Mouse (Mus musculus): ENCODE results near the gene Cst6.

The Cst6 gene

DNA sequence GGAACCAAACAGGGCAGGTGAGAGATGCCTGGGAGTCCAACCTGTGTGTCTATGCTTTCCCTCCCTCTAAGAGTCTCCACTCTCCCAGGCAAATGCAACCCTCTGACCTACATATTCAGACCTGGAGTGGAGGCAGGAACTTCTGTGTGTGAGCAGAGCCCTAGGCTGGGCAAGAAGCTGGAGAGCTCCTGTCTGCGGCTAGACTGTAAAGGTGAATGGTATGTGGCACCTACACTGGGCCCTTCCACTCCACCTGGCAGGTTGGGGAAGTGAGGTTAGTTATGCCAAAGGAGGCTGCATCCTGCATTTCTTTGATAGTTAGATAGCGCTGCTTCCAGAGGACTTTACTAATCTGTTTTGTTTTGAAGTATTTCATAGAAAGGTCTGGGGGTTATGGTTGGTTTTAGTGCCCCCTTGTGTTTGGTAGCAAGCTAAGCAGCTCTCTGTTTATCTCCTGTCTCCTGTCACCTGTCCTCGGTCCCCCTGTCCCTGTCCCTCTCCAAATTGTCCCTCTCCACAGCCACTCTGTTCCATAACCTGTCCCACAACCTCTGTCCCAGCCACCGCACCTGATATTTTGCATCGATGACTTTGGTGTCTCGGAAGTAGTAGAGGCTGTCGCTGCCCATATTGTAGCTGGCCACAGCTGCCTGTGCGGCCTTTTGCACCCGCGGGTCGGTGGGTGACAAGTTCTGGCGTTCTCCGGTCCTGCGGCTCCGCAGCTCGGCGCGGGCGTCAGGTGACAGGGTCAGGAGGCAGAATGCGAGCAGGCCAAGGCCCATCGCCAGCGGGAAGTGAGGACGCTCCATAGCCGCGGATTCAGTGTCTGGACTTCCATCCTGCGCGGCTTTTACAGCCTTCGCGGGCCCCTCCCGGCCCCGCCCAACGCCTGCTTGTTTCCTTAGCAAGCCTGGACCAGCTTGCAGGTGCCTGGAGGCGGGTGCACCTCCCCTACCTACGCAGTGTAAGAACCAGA is 560 bp downstream of the Cst6 start:
- DNase-seq (ENCODE audit: low spot score in 2 of 2), result no peak

DNA sequence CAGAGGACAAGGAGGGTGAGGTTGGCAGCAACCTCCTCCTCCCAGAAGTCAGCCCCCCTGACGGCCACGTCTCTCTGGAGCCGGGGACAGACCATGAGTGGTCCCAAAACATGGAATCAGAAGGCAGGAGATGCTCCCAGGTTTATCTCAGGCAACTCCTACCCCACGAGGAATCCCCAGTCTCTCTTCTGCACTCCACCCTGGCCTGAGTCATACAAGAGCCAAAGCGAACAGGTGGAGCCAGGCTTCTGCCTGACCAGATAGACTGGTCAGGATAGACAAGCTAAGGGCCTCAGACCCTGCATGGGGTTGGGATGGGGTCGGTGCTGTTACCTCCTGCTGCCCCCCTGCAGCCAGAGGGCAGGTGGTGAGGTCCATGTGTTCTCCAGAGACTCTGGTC is 1.3 kb downstream of the Cst6 start:
- no peak for DNase-seq (ENCODE audit: low spot score in 2 of 2)

DNA sequence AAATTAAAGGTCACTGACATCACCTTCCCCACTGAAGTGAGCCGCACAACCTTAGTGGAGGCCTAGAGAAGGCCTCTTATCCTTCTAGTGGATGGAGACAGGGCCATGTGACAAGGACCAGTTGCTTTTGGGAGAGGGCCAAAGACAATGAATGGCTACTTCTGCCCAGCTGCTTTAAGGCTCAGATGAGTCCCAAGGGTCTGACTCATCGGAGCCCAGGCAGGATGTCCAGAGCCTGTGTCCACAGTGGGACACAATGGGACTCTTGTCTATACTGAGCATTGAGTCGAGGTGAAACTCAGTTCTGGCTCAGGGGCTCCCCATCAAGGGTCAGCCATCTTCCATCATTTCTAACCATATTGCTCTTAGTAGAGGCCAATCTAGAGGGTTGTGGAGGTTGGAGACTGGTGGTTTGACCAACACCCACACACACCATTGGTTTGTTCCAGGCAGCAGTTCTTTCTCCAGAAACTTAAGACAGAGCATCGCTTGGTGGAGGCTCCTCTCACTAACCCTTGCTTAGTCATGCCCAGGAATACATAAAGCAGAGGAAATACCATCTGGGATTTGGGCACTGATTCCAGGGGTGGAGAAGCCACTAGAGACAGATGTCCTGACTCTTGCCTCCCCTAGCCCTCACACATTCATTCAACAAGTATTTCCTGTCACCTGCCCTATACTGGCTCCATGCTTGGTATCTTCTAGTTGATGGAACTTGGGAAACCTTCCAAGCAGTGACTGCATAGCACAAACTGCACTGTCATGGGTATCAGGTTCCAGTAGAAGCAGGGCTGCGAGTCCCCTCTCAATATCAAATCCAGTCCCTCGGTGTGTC is 3.9 kb downstream of the Cst6 start:
- no peak for DNase-seq (ENCODE audit: low spot score in 2 of 2)

DNA sequence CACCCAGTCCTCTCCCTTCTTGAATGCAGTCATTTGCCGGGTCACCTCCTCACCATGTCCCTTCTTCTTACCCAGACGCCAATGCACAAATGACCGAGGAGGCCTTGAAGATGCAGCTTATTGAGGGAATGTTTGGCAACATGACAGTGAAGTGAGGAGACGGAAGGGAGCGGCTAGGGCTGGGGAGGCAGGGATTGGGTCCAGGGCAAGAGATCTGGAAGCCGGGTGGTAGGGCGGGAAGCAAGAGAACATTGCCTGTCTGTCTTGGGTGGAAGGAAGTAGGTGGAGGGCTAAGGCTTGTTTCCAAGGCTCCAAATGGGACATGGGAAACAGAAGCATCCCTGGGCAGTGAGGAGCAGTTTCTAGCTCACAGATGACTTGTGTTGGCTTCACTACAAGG is 8.0 kb downstream of the Cst6 start:
- no peak for DNase-seq (ENCODE audit: low spot score in 2 of 2)

DNA sequence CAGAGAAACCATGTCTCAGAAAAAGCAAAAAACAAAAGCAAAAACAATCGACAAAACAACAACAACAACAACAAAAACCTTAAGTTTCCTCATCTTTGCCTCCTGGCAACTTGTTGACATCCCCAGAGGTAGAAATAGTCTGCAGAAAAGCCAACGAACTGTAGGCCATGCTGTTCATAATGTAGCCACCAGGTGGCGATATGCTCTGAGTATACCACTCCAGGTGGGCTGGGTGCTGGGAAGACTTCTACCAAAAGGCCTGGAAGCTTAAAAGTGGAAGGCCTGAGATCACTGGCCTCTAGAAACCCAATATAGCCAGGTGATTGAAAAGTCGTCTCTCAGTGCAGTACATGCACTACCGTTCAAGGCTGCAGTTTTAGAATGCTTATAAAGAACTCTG is 11.4 kb downstream of the Cst6 start:
- DNase-seq (ENCODE audit: low spot score in 2 of 2), result peak; percentile 43 to 84

DNA sequence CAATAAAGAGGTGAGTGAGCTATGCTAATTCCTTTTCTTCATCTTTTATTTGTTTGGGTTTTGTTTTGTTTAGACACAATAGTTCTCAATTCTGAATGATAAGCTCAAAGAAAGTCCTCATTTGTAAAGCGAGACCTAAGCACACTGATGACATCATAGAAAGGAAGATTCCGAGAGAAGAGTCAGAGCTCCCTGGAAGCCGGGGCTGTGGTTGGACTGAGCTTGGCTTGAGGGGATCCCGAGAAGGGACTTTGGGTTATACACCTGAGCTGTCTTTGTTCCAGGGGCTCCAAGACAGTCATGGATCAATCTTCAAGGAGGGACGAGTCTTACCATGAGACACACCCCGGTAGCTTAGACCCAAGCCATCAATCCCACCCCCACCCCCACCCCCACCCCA is 13.9 kb downstream of the Cst6 start, which contains the start of gene Catsper1:
Gene Catsper1 (plus strand): TSS at position 301 of the 400 bp plus-strand sequence.
- no peak for DNase-seq (ENCODE audit: low spot score in 2 of 2)

DNA sequence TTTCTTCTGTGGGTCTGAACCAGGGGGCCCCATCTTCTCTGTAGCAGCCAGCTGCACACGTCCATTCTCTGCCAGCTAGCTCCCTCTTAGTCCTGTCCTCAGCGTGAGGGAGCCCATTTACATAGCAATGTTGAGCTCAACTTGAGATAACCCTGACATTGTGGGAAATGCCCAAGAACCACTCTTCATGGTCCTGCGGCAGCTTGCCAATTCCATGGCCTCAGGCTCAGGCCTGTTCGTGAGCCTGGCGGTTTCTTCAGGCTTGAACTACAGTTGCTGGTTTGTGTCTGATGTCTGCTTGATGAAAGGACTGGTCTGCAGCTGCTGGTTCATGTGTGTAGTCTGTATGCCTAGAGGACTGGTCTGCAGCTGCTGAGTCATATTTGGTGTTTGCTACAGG is 14.6 kb downstream of the Cst6 start:
- no peak for DNase-seq (ENCODE audit: low spot score in 2 of 2)

DNA sequence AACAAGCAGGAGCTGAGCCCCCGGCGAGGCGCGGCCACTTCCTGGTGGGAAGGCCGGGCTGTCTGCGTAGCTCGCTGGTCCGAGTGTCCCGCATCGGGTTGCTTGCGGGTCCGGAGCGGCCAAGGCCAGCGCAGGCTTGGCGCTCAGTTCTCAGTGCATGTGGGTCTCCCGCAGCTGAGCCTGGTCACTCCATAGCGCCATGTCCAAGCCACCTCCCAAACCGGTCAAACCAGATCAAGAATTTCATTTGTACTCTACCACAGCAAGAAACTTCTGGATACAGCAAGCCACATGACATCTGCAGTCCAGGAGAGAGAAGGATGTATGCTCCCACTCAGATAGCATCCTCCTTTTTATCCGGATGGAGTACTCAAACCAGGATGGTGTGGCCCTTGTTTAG is 21.4 kb downstream of the Cst6 start:
- DNase-seq (ENCODE audit: low spot score in 2 of 2), result no peak

DNA sequence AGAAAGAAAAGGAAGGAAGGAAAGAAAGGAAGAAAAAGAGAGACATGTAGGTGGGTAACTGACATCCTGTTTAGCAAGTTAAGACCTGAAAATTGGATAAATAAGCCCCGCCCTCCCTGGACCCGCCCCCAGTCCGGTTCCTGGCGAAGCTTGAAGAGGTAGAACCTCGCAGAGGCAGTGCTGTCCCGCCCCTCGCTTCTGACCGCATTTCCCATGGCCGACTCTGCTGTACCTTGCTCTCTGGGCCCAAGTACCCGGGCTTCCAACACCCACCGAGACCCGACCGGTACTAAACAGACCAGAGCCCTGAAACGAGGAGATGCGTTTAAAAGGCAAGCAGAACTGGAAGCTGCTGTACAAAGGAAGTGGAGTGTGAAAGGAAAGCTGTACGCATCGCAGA is 25.6 kb downstream of the Cst6 start:
- DNase-seq (ENCODE audit: low spot score in 2 of 2), result no peak

DNA sequence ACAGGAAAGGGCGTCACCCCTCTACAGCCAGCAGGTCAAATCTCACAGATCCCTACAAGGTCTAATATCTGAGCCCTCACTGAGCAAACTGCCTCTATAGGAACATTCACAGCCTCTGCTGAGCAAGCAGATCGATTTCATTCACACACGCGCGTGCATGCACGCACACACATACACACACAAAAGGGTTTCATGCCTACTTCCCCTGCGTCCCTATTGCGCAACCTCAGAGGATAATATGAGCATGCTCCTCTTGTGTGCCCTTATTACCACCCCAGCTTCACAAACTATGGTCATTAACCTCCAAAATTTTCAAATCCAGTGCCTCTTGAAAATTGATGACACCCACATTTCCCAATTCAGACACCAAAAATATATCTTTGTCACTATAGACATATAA is 36.2 kb downstream of the Cst6 start:
- no peak for DNase-seq (ENCODE audit: low spot score in 2 of 2)

DNA sequence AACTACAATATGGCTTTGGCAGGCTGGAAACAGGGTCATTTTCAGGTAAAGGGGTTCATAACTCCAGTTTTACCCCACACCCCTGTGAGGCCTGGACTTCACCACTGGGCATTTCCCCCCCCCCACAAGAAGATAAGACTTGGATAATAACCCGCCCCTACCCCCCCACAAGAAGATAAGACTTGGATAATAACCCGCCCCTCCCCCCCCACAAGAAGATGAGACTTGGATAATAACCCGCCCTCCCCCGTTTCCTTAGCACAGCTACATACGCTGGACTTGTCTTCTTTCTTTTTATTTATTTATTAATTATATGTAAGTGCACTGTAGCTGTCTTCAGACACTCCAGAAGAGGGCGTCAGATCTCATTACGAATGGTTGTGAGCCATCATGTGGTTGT is 40.3 kb downstream of the Cst6 start:
- no peak for DNase-seq (ENCODE audit: low spot score in 2 of 2)

DNA sequence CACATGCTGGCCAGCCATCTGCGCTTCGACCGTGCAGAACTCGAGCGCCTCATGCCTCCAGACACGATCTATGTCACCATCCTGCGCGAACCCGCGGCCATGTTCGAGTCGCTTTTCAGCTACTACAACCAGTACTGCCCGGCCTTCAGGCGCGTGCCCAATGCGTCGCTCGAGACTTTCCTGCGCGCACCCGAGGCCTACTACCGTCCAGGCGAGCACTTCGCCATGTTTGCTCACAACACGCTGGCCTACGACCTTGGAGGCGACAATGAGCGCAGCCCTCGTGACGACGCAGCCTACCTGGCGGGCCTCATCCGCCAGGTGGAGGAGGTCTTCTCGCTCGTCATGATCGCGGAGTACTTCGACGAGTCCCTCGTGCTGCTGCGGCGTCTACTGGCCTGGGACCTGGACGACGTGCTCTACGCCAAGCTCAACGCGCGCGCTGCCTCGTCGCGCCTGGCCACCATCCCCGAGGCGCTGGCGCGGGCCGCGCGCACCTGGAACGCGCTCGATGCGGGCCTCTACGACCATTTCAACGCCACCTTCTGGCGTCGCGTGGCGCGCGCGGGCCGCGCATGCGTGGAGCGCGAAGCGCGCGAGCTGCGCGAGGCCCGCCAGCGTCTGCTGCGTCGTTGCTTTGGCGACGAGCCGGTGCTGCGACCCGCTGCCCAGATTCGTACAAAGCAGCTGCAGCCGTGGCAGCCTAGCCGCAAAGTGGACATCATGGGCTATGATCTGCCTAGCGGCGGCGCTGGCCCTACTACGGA is 42.2 kb downstream of the Cst6 start:
- DNase-seq (ENCODE audit: low spot score in 2 of 2), result peak in 1 of 2 experiments; percentile 25

DNA sequence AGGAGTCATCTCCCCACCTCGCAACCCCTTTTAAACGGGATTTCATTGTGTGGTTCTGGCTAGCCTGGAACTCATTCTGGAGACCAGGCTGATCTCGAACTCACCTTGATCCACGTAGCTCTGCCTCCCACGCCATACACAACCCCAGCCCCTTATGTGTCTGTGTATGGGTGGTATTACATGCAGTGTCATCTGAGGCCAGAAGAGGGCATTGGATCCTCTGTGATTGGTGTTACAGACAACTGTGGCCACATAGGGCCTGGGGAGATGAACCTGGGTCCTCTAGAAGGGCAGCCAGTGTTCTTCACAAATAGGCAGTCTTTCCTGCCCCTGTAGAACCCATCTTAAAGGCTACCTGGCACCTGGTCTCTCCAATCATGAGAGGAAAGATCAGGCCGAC is 43.1 kb downstream of the Cst6 start:
- no peak for DNase-seq (ENCODE audit: low spot score in 2 of 2)

DNA sequence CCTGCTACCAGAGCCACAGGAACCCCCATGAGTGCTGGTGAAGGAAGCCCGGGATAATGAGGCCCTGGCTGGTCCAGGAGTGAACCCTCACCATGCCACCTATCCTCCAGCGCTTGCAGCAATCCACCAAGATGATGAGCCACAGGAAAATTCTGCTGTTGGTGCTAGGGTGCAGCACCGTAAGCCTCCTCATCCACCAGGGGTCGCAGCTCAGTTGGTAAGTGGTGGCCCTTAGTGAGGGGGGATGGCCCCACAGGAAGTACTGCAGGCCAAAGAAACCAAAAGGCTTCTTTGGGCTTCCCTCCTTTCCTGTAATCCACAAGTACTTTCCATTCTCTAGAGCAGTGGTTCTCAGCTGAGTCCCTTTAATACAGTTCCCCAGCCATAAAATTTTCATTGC is 46.9 kb downstream of the Cst6 start:
- no peak for DNase-seq (ENCODE audit: low spot score in 2 of 2)

DNA sequence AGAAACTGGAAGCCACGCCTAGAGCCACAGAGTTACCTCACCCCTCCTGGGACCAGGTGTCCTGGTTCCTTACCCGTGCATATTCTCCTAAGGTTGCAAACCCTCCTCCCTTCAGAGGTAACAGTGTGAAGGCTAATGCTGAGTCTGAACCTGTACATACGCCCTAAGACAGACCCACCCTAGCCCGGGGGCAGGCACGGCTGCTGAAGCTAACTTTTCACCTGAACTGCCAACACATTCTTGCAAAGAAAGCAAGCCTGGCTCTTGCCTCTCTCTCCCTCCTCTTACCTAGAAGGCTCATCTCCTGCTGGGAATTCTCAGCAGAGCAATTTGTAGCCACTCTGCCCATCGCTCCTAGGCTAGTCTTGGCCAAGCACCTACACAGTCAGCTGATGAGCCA is 48.8 kb downstream of the Cst6 start:
- no peak for DNase-seq (ENCODE audit: low spot score in 2 of 2)

DNA sequence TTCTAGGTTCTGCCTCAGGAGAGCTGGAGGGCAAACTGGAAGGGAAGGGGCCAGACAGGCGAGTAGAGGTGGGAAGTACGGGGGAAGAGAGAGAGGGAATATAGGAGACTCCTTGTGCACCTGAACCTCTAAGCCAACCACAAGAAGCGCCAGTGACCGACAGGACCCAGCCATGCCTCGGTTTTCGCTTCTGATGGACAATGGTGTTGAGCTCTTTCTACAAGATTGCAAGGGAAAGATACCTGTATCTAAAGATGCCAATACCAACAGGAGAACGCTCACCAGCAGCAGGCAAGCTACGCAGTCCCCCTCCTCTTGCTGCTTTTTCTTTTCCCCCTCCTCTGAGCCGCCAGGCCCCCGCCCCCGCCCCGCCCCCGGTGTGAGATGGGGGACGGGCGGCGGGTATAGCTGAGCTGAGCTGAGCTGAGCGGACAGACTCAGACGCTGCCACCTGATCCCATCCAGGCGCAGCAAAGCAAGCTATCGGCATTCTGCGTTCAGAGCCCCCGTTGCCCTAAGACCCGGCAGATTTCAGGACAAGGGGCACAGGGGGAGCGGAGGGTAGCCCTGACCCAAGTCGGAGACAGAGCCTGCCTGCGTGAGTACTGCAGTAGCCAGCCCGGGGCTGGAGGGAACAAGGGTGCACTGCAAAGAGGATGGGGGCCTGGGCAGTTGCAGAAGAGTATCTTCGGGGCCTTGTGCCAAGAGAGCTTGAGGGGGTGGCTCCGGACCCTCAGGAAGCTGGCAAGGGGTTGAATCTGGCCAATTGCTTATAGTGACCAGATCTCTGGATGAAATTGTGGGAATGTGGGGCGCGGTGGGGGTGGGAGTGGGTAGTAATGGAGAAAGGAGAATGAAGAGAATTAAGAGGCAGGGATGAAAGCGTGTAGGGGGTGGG is 51.2 kb downstream of the Cst6 start, which contains the start of gene Gal3st3:
Gene Gal3st3 (plus strand): TSS at position 429 of the 898 bp plus-strand sequence.
- DNase-seq (ENCODE audit: low spot score in 2 of 2), result no peak

DNA sequence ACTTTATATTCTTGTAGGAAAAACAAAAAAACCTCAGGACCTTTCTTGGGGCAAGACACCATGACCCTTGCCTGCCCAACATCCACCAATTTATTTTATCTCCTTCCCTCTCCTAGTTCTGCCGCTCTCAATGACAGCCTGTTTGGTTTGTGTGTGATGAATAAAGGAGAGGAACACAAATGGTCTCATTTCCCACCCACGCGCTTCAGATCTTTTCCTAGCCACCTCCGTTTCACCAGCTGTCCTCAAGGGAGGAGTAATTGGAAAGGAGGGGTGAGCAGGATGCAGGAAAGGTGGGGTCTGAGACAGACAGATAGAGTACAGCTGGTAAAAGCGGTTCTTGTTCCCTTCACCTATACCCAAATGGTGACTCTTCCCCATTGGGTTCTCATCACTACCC is 52.7 kb downstream of the Cst6 start:
- no peak for DNase-seq (ENCODE audit: low spot score in 2 of 2)

DNA sequence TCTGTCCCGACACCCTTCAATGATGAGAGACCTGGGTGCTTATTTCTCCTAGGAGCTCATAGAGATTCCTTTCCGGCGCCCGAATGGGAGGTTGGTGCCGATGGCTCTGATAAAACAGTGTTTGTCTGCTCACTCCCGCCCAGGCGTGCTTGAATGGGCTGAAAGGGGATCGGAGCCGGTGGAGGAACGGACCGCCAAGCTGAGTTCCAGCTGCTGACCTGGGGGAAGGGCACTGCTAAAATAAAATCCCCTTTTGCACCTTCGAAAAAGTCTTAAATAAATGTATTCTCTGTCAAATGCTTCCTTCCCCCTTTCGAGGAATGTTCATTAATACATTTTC is 53.7 kb downstream of the Cst6 start:
- no peak for DNase-seq (ENCODE audit: low spot score in 2 of 2)

DNA sequence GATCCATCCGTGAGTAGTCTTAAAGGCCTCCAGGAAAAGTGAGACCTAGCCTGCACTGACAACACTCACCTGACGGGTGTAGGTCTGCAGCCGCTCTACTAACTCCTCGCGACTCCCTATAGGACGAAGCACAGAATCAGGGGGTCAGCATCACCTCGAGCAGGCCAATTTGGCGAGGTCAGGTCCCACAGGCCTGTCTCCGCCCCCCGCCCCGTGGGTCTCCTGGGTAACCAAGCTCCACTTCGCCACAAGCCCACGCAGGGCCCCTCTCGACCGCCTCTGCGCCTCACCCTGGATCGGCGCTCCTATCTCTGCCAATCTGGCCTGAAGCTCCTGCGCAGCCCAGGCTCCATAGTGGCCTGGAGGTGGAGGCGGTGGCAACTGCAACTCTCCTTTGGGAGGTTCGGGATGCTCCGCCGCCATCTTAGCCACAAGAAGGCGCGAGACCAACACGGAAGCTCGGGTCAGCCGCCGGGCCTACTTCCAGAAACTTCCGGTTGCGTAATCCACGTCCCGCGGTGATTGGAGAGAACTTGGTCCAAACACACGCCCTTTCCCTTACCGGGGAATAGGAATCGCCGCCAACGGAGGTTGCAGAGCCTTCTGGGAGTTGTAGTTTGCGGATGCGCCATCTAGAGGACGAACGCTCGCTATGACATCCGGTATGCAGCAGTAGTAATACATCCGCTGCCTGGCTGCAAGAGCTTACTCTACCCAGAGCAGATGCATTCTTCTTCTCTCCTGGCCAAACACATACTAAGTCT is 54.2 kb downstream of the Cst6 start, which contains the start of gene Sf3b2:
Gene Sf3b2 (minus strand): TSS at position 484 of the 764 bp plus-strand sequence.
- DNase-seq (ENCODE audit: low spot score in 2 of 2), result peak; percentile 97 to 99

All from urinary bladder, postnatal 4 days (tissue).